Mouse (Mus musculus) E14TG2a.4 (cell line): ENCODE measurements around the gene Yipf3.

Source experiments
- H3K27me3 ChIP-seq: 2 replicates; pipeline ENCODE4 v1.6.1; 2014; ENCODE audit warnings: low read length, control low read depth; ENCODE audit not compliant: insufficient read depth
- H3K36me3 ChIP-seq: 2 replicates; pipeline ENCODE4 v1.6.1; 2014; ENCODE audit warnings: low read length, control low read depth; ENCODE audit not compliant: insufficient read depth
- H3K4me1 ChIP-seq: replicated peaks from 2 replicates; pipeline ENCODE4 v1.6.1; 2014; ENCODE audit warnings: low read depth, low read length, control low read depth
- H3K4me3 ChIP-seq: replicated peaks from 2 replicates; pipeline ENCODE4 v1.5.1; 2014; ENCODE audit warnings: mild to moderate bottlenecking, low read length
- H3K9me3 ChIP-seq: 2 replicates; pipeline ENCODE4 v1.6.1; 2014; ENCODE audit warnings: low read length, control low read depth
- CTCF ChIP-seq: conservative IDR thresholded peaks from 2 replicates; pipeline ENCODE4 v1.5.1; 2014; ENCODE audit warnings: low read length
- NANOG ChIP-seq: IDR thresholded peaks from 2 replicates; pipeline ENCODE4 v1.6.1; 2014; ENCODE audit warnings: borderline replicate concordance, low read length, mixed read lengths
- POU5F1 ChIP-seq: IDR thresholded peaks from 2 replicates; pipeline ENCODE4 v1.6.1; 2014; ENCODE audit warnings: low read length, borderline replicate concordance

Gene Yipf3

GRCm38 (mm10) chr17:46251174-46251573 is 3.3 kb downstream of the Yipf3 start:
- H3K27me3 ChIP-seq = peaks cover 25% of the 10 kb centered on the region
- H3K36me3 ChIP-seq = peaks cover 49% of the 10 kb centered on the region
- no peak for TF ChIP-seq POU5F1
- no peak for TF ChIP-seq NANOG
- 0 out of 2 replicates have a peak, but pooled peaks have one; percentile 3 for TF ChIP-seq CTCF
- no peak overlapping the region for H3K4me3 ChIP-seq
- peaks cover 72% of the 10 kb centered on the region for H3K4me1 ChIP-seq
- no peaks in the 10 kb centered on the region for H3K9me3 ChIP-seq

- peaks cover 54% of the 10 kb centered on the region for H3K36me3 ChIP-seq
- H3K27me3 ChIP-seq = peaks cover 25% of the 10 kb centered on the region
- no peaks in the 10 kb centered on the region for H3K9me3 ChIP-seq
- peak overlapping the region; percentile 81 for H3K4me3 ChIP-seq
- H3K4me1 ChIP-seq = peaks cover 63% of the 10 kb centered on the region
- TF ChIP-seq NANOG = no peak
- no peak for TF ChIP-seq POU5F1
- TF ChIP-seq CTCF = peak; percentile 76
Measured at GRCm38 (mm10) chr17:46252571-46253451, 4.9 kb downstream of the Yipf3 start.

GRCm38 (mm10) chr17:46253452-46254084 is 5.7 kb downstream of the Yipf3 start, which contains the start of gene Lrrc73:
Lrrc73 (plus strand) TSS chr17:46253531.
- Histone ChIP-seq H3K36me3 (peaks cover 61% of the 10 kb centered on the region), H3K27me3 (peaks cover 25% of the 10 kb centered on the region), H3K4me1 (peaks cover 69% of the 10 kb centered on the region), H3K4me3 (peak within 1 kb of the TSS; percentile 81), H3K9me3 (no peaks in the 10 kb centered on the region)
- no peak for TF ChIP-seq CTCF
- no peak for TF ChIP-seq POU5F1
- TF ChIP-seq NANOG = no peak

GRCm38 (mm10) chr17:46254106-46254505 is 6.2 kb downstream of the Yipf3 start:
- Histone ChIP-seq H3K9me3 (no peaks in the 10 kb centered on the region), H3K36me3 (peaks cover 62% of the 10 kb centered on the region), H3K4me3 (peak overlapping the region; percentile 81), H3K4me1 (peaks cover 69% of the 10 kb centered on the region), H3K27me3 (peaks cover 25% of the 10 kb centered on the region)
- no peak for TF ChIP-seq CTCF
- TF ChIP-seq NANOG = no peak
- TF ChIP-seq POU5F1 = no peak

- peaks cover 62% of the 10 kb centered on the region for H3K36me3 ChIP-seq
- peaks cover 69% of the 10 kb centered on the region for H3K4me1 ChIP-seq
- no peaks in the 10 kb centered on the region for H3K9me3 ChIP-seq
- H3K4me3 ChIP-seq = no peak overlapping the region
- H3K27me3 ChIP-seq = peaks cover 25% of the 10 kb centered on the region
- TF ChIP-seq NANOG (no peak), POU5F1 (no peak), CTCF (no peak)
Measured at GRCm38 (mm10) chr17:46255147-46255546, 7.3 kb downstream of the Yipf3 start.

GRCm38 (mm10) chr17:46258279-46259053 is 10.6 kb downstream of the Yipf3 start:
- Histone ChIP-seq H3K9me3 (no peaks in the 10 kb centered on the region), H3K4me1 (peaks cover 67% of the 10 kb centered on the region), H3K27me3 (peaks cover 24% of the 10 kb centered on the region), H3K36me3 (peaks cover 71% of the 10 kb centered on the region), H3K4me3 (peak overlapping the region; percentile 66)
- TF ChIP-seq POU5F1 = no peak
- TF ChIP-seq CTCF = no peak
- no peak for TF ChIP-seq NANOG

GRCm38 (mm10) chr17:46259675-46260074 is 11.8 kb downstream of the Yipf3 start:
- H3K36me3 ChIP-seq = peaks cover 83% of the 10 kb centered on the region
- TF ChIP-seq CTCF (no peak), POU5F1 (no peak), NANOG (no peak)
- H3K4me3 ChIP-seq = no peak overlapping the region; the same call in 1 of the 2 replicates

More at GRCm38 (mm10) chr17:46259675-46260074, 11.8 kb downstream of the Yipf3 start:
- H3K9me3 ChIP-seq = no peaks in the 10 kb centered on the region
- peaks cover 64% of the 10 kb centered on the region for H3K4me1 ChIP-seq
- peaks cover 15% of the 10 kb centered on the region for H3K27me3 ChIP-seq
